Mouse (Mus musculus) spleen, postnatal 14 days (tissue): ENCODE measurements around the gene Riok2.

Experiments used
- DNase-seq, 2 experiments: peaks; one replicate each; pipeline ENCODE4 v3.0.0; 2021 to 2022; ENCODE audit warnings: low spot score in 2 of 2

Gene Riok2

DNA sequence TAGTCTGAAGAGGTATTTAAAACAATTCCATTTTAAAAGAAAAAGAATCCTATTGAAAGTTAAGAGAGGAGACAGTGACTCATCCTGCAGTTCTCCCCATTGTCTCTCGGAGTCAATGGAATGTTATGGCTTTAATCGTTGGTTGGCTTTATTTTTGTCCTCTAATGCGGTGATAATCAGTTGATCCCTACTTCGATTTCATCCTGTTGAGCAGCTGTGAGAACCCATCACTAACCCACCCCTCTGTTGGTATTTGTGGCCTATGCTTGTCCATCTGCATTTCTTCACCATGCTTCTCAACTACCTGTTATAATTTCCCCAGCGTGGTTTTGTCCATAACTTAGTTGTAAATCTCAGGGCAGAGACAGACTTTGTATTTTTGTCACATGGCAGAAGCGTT lies 34.0 kb downstream of the Riok2 start:
- DNase-seq, result no peak

DNA sequence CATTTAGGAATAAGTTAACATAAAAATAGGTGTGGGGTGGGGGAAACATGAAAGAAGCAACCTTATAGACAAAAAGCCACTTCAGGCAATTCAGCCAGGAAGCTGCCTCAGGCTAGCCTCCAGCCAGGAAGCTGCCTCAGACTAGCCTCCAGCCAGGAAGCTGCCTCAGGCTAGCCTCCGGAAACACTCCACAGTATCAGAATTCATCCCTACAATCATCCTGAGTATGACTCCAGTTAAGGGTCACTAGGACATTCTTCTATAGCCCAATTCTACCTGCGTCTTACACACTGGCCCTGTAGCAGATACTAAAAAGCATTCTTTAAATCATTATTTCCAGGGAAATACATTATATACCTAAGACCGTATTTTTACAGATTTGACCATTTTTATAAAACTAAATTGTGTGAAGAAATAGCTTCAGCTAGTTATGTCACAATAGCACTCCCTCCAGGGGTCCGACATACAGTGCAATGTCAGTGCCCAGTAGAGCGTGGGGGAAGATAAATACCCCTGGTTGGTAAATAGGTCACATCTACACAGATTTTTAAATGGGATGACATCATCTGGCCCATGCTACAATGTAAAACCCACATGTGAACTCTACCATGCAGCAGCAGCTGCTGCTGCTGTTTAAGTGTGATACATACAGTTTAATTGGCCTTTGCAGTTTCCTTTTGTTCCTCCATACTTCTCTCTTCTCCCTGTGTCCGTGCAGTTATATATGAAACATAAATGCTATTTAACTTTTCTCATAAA lies 34.8 kb downstream of the Riok2 start:
- DNase-seq, result no peak

DNA sequence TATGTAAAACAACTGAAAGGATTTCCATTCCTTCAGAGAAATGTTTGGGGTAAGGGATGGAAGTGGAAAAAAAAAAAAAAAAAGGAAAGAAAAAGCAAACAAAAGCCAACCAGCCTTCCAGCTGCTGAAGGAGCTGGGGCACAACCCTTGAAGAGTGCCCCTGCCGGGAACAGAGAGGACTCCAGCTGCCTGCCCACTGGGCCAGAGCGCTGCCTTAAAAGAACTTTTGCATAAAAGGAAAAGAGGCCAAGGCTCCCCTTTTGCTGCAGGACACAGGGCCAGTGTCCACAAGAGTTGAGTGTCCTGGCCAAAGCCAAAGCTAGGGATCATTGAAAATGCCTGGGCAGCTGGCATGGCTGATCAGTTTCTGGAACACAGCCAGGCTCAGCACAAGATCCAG lies 35.5 kb downstream of the Riok2 start:
- DNase-seq, result no peak

DNA sequence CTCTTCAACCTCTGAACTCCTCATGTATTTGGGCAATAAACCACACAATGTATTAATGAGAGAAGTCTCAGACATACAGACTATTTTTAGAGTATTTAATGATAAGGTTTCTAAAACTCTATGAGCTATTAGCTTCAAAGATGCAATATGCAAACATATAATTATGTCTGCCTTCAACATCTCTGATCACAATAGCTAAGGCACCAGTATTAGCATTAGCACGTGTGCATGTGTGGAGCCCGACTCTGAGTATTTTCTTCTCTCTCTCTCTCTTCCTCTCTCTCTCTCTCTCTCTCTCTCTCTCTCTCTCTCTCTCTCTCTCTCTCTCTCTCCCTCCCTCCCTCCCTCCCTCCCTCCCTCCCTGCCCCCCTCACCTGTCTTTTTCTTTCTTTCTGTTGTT lies 37.3 kb downstream of the Riok2 start:
- DNase-seq, result no peak

DNA sequence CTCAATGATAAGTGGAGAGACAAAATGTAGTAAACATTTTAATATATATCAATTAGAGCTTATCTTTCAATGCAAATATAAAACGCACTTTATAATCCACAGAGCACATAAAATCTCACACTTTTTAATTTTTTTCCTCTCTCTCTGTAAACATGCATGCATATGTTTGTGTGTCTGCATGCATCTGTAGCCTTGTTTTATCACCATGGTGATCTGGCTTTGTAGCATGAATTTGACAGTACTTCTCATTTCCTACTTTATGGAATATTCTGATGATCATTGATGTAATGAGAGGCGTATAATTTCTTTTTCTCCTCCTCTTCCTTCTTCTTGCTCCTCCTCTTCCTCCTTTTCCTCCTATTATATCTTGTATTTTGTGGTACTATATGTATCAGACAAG lies 38.1 kb downstream of the Riok2 start:
- no peak for DNase-seq

DNA sequence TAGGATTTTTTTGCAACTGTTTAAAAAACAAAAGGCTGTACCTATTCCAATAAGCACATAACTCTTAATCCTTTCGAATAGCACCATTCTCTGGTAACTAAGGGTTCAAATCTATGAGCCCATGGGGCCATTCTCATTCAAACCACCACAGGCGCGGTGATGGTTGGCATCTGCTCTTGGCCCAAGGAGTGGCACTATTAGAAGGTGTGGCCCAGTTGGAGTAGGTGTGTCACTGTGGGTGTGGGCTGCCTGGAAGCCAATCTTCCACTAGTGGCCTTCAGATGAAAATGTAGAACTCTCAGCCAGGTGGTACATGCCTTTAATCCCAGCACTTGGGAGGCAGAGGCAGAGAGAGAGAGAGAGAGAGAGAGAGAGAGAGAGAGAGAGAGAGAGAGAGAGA lies 40.1 kb downstream of the Riok2 start:
- DNase-seq, result no peak

DNA sequence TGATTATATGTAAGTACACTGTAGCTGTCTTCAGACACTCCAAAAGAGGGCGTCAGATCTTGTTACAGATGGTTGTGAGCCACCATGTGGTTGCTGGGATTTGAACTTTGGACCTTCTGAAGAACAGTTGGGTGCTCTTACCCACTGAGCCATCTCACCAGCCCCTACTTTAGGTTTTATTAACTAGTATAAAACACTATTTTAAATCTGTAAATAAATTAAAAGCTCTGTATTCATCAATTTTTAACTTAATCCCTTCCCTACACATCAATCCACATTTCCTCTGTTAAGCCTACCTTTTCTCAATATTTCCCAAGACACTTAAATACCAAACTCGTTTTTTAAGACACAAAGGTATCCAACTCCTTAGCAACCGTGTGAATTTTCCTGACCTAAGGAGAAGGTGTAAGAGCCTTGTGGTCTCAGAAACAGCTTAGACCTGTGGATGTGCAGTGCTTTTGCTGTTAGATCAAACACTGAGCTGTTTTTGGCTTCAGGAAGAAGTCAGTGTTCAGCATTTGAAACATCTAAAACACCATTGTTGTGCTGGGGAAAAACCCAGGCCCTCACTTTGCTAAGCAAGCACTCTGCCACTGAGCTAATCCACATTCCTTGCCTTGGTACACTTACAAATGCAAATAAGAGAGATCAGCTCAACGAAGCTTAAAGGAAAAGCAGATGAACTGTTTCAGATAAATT lies 50.6 kb downstream of the Riok2 start:
- no peak for DNase-seq

DNA sequence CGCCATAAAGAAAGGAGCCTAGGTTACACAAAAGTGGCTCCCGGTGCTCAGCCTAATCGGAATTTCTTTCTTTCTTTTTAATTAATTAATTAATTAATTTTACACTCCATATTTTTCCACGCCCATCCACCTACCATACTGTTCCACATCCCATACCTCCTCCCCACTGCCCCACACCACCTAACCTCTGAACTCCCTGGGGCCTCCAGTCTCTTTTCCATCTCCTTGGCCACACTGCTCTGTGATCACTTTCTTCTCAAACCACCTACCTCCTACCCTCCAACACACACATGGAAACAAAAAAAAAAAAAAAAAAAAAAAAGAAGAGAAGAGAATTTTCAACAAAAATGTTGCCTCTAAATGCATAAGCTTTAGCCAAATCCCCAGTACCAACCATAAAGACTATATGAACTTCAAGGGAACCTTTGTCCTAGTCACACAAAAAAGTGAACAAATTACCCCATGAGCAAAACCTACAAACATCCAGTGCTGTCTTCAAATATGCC lies 51.3 kb downstream of the Riok2 start:
- no peak for DNase-seq

DNA sequence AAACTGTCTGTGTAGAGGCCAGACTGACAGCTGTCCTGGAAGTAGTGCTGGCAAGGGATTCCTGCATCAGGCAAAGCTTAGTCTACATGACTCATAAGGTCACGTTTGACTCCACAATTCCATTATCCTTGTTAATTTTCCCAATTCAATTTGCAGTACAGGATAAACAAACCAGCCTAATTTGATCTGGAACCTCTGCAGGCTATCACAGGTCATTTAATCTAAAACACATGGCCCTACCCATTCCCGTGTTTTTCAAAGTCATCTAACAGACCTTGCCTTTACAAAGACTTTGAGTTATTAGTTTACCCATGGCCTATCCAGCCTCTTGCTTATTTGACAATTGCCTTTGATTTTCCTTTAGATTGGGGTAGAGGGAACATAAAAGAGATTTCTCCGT lies 51.8 kb downstream of the Riok2 start:
- DNase-seq, result no peak

DNA sequence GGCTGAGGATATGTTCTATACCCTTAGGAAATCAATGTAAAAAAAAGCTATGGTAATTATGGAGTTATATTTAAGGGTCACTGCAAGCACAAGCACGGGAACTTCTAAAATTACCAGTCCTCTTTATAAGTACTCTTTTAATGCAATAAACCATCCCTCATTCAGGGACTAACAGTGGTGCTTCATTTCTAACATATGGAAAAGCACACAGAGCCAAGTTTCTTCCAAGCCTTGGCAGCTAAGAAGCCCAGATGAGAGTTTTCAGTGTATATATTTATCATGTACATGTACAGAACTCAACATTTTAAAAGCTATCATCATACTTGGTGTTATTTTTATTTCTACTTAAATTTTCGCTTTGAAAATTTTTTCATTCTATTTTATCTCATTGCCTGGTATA lies 54.8 kb downstream of the Riok2 start:
- no peak for DNase-seq

DNA sequence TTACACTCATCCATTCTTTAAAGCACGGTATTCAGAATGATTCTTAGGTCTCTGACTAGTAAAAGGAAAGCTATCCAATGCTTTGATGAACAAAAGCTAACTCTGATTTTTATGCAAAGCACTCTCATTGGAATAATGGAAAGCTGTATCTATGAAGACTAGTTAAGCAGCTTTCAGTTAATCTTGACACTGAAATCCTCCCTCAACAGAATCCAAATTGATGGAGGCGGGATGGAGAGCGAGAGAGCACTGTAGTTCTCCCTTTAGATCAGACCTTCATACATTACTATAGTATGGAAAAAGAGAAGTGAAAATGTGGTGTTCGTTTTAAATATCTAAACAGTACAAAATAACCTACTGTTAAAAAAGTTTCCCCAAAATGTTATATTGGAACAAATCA lies 59.6 kb downstream of the Riok2 start:
- no peak for DNase-seq

DNA sequence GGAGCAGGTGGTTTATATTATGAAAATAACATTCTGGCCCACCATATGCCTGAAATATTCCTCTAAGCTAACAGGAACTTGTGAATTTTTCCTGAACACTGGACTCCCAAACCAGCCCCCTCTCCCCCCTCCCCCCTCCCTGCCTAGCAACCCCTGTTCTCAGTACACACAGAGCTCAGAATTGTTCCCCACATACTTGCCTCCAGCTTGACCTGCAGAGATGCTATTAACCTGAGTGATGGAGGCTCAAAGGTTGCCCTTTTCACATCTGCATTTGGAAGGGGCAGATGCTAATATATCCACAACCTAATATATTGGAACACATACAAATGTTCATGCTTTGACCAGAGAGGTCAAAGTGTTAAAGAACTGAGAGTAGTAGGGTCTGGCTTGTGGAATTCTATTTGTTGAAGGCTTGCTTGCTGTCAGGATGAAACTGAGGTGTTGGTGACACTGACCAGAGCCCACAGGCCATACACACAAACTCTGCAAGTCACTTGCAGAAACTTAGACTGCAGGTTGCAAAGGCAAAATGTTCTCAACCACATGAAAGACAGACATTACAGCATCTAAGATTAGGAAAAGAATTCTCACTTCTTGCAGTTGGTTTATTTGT lies 64.6 kb downstream of the Riok2 start:
- DNase-seq, result no peak

DNA sequence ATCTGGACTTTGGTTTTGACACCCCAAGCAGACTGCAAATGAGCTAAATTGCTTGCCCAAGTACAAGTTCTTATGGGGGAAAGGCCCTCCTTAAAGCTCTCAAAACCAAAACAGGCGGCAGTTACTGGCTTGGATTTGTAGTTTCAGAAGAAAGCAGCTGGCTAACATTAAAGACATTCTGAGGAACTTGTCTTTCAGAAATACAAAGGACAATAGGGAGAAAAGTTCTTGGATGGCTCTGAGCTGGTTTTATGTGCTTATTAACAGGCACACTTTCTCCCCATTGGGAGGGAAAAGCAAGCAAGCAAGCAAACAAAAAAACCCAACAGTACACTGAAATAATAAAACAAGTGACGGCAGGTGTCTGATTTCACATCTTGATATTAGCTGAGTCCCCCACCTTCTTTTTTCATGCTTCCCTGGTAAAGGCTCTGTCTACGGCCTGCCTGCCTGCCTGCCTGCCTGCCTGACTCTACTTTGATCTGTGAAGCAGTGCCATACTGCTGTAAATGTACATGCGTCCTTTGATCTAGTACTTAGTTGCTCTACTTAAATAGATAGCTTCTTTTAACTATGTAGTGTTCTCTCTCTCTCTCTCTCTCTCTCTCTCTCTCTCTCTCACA lies 67.9 kb downstream of the Riok2 start:
- DNase-seq, result no peak

DNA sequence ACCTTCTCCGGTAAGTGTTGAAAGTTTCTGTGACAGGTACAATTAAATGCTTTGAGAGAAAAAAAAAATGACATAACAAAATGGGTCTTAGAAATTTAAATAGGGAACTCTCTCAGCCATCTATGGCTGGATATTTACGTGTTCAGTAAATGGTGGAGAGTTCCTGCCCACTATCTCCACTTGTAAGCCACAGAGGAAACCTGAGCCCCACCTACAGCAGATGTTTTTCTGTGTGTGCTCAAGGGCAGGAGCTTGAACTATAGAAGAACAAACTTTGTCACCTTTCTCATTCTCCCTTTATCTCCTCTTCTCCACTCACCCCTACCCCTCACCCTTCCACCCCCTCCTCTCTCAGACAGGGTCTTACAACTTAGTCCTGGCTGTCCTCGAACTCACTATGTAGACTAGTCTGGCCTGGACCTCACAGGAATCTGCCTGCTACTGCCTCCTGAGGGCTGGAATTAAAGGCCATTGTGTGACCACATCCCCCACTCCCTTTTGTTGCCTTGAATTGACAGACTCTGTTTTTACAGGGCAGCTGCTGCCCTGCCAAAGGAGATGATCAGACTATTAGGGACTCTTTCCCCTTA lies 70.3 kb downstream of the Riok2 start:
- no peak for DNase-seq
